Mouse (Mus musculus): ENCODE measurements around the gene Rtca. TPM values are rescaled to one million over a fixed set of nuclear protein-coding genes. Genes with fewer than 3 reads are reported as not detected.

Rtca gene
- polyA plus RNA-seq, 1 experiment, result 102 TPM

GRCm38 (mm10) chr3:116440066-116440997 is 67.7 kb downstream of the Rtca start:
- no peaks in the 10 kb centered on the region for H3K27me3 ChIP-seq (ENCODE audit: control insufficient read depth, insufficient read depth, low read length)
- H3K4me3 ChIP-seq (replicated peaks; ENCODE audit: insufficient read depth, low read depth, low read length), result no peak overlapping the region
- TF ChIP-seq POLR2A (IDR thresholded peaks at IDR 0.05; ENCODE audit: borderline replicate concordance, insufficient read depth, low read length) (no peak), CTCF (IDR thresholded peaks at IDR 0.05; ENCODE audit: borderline replicate concordance, insufficient read depth, low read depth, low read length) (no peak)
- no peak for DNase-seq
- WGBS, result 72% methylated on average over 8 of the region's 8 CpGs
- H3K27ac ChIP-seq (ENCODE audit: insufficient read depth, low read length), result no peak overlapping the region
- no peaks in the 10 kb centered on the region for H3K4me1 ChIP-seq (ENCODE audit: control insufficient read depth, insufficient read depth, low read length)

Other genes with a start within 250 kb of the Rtca start
- gene Cdc14a, start 84.2 kb downstream of the Rtca start, polyA plus RNA-seq (2012; rRNA removed), result 2.6 and 3.0 TPM in 2 replicates
- 13.5 and 15.5 TPM in 2 replicates for gene Dbt, start 4.9 kb upstream of the Rtca start, polyA plus RNA-seq (2012; rRNA removed)
- 0.11 and 0.21 TPM in 2 replicates for gene Lrrc39, start 54.8 kb upstream of the Rtca start, polyA plus RNA-seq (2012; rRNA removed)
- 8.6 and 9.7 TPM in 2 replicates for gene Sass6, start 86.8 kb upstream of the Rtca start, polyA plus RNA-seq (2012; rRNA removed)
- 20.6 and 22.9 TPM in 2 replicates for gene Trmt13, start 106.4 kb upstream of the Rtca start, polyA plus RNA-seq (2012; rRNA removed)
- gene Mfsd14a, start 154.5 kb upstream of the Rtca start, polyA plus RNA-seq (2012; rRNA removed), result 45.2 and 47.2 TPM in 2 replicates
- gene Gm43191, start 173.1 kb upstream of the Rtca start, polyA plus RNA-seq (2012; rRNA removed), result not detected in 2 replicates
- 14.4 and 16.2 TPM in 2 replicates for gene Slc35a3, start 204.6 kb upstream of the Rtca start, polyA plus RNA-seq (2012; rRNA removed)

All from cerebellum, adult 2 months (tissue).